Mouse (Mus musculus): Measurements from ENCODE around the gene Ctdspl. TPM values are rescaled to one million over a fixed set of nuclear protein-coding genes. Genes with fewer than 3 reads are reported as not detected.

Gene Ctdspl
- polyA plus RNA-seq, 1 experiment, result 42.4 TPM

- no peak for DNase-seq (ENCODE audit: low read depth)
These were observed 5.3 kb upstream of the Ctdspl start for GRCm38 (mm10) chr9:118920798-118921515.

GRCm38 (mm10) chr9:118921926-118922325, 4.3 kb upstream of the Ctdspl start:
- no peak for DNase-seq (ENCODE audit: low read depth)

- no peak for DNase-seq (ENCODE audit: low read depth)
These were observed 1.6 kb upstream of the Ctdspl start for GRCm38 (mm10) chr9:118924554-118925085.

- DNase-seq (ENCODE audit: low read depth), result no peak
These were observed 755 bp upstream of the Ctdspl start for GRCm38 (mm10) chr9:118925286-118926110.

GRCm38 (mm10) chr9:118926688-118927321, 552 bp downstream of the Ctdspl start:
- DNase-seq (ENCODE audit: low read depth), result no peak

- no peak for DNase-seq (ENCODE audit: low read depth)
These were observed 1.2 kb downstream of the Ctdspl start for GRCm38 (mm10) chr9:118927501-118927900.

- no peak for DNase-seq (ENCODE audit: low read depth)
These were observed 1.8 kb downstream of the Ctdspl start for GRCm38 (mm10) chr9:118928007-118928406.

GRCm38 (mm10) chr9:118928656-118929055, 2.4 kb downstream of the Ctdspl start:
- no peak for DNase-seq (ENCODE audit: low read depth)

- no peak for DNase-seq (ENCODE audit: low read depth)
These were observed 4.4 kb downstream of the Ctdspl start for GRCm38 (mm10) chr9:118930611-118931010.

GRCm38 (mm10) chr9:118933800-118934199, 7.5 kb downstream of the Ctdspl start:
- no peak for DNase-seq (ENCODE audit: low read depth)

- DNase-seq (ENCODE audit: low read depth), result no peak
These were observed 8.1 kb downstream of the Ctdspl start for GRCm38 (mm10) chr9:118934319-118934718.

- no peak for DNase-seq (ENCODE audit: low read depth)
These were observed 8.8 kb downstream of the Ctdspl start for GRCm38 (mm10) chr9:118935098-118935497.

GRCm38 (mm10) chr9:118936071-118936470, 9.8 kb downstream of the Ctdspl start:
- no peak for DNase-seq (ENCODE audit: low read depth)

- no peak for DNase-seq (ENCODE audit: low read depth)
These were observed 11.3 kb downstream of the Ctdspl start for GRCm38 (mm10) chr9:118937515-118937914.

- DNase-seq (ENCODE audit: low read depth), result no peak
These were observed 13.2 kb downstream of the Ctdspl start for GRCm38 (mm10) chr9:118939410-118939809.

- DNase-seq (ENCODE audit: low read depth), result no peak
These were observed 13.6 kb downstream of the Ctdspl start for GRCm38 (mm10) chr9:118939831-118940230.

- DNase-seq (ENCODE audit: low read depth), result no peak
These were observed 14.4 kb downstream of the Ctdspl start for GRCm38 (mm10) chr9:118940591-118941207.

- DNase-seq (ENCODE audit: low read depth), result no peak
These were observed 15.8 kb downstream of the Ctdspl start for GRCm38 (mm10) chr9:118942030-118942429.

GRCm38 (mm10) chr9:118943941-118944340, 17.7 kb downstream of the Ctdspl start:
- no peak for DNase-seq (ENCODE audit: low read depth)

- no peak for DNase-seq (ENCODE audit: low read depth)
These were observed 18.1 kb downstream of the Ctdspl start for GRCm38 (mm10) chr9:118944388-118944787.

- no peak for DNase-seq (ENCODE audit: low read depth)
These were observed 22.2 kb downstream of the Ctdspl start for GRCm38 (mm10) chr9:118948486-118948885.

- DNase-seq (ENCODE audit: low read depth), result no peak
These were observed 22.9 kb downstream of the Ctdspl start for GRCm38 (mm10) chr9:118949124-118949523.

Measured in gonadal fat pad, adult 2 months (tissue).